Mouse (Mus musculus) naive thymus-derived CD4-positive, alpha-beta T cell, adult 2 months (primary cell): Measurements from ENCODE around the gene Ppil6.

Experiments used
- DNase-seq: peaks from one replicate; pipeline ENCODE4 v3.0.0-alpha.2; 2011; ENCODE audit warnings: low read depth

Gene Ppil6

DNA sequence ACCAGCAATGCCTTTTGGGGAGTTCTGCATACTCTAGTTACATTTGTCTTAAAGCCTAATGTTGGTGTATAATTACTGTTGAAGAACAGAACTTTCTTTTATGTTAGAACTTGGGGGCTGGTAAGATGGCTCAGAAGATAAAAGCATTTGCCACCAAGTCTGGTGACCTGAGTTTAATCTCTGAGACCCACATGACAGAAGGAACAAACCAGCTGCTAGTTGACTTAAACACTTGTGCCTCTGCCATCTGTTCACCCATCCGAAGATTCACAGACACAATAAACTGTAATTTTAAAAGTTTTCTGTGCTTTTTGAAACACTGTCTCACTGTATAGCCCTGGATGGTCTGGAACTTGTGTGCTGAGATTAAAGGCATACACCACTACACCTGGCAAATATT is 35.5 kb downstream of the Ppil6 start:
- DNase-seq: no peak

DNA sequence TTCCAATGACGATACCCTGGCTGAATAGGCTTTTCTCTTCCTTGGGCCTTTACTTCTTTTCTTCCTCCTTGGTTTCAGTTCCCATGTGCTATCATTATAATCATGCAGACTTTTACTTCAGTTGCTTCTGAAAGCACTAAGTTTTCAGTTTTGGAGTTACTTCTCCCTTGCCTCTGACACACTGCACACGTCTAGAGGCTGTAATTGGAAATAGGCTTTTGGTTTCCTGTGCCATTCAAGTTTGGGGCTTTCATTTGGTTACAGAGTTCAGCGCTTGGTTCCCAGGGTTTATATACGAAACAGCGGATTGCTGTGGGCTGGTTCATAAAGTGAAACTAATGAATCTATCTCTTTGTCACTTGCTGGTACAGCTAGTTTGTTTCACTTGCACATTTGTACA is 39.7 kb downstream of the Ppil6 start:
- peak; percentile 71 for DNase-seq

DNA sequence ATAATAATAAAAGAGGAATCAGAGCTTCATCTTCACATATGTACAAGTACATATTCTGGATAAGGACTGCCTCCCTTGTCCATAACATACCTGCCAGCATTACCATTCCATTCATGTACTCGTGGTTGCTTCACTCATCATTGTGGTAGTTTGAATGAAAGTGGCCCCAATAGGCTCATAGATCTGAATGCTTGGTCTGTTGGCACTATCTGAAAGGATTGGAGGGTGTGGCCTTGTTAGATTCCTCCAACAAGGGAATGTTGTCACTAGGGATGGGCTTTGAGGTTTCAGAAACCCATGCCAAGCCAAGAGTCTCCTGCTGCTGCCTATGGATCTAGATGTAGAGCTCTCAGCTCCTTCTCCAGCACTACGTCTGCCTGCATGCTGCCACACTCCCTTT is 45.8 kb downstream of the Ppil6 start:
- no peak for DNase-seq

DNA sequence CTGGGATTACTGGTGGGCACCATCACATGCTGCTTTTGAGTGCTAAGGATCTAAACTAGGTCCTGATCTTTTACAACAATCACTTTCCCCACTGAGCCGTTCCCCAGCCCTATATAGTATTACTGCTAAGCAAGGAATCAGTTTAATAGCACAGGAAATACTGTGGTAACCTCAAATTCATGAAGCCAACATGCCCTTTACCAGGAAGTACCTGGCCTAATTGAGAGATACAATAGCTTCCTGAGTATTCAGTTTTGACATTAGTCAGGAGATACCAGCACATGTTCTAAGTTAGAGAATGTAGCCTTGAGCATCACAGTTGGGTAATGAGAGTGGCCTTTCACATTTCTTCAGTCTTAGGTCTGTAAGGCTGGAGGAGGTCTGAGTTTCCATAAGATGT is 46.5 kb downstream of the Ppil6 start:
- DNase-seq: no peak

DNA sequence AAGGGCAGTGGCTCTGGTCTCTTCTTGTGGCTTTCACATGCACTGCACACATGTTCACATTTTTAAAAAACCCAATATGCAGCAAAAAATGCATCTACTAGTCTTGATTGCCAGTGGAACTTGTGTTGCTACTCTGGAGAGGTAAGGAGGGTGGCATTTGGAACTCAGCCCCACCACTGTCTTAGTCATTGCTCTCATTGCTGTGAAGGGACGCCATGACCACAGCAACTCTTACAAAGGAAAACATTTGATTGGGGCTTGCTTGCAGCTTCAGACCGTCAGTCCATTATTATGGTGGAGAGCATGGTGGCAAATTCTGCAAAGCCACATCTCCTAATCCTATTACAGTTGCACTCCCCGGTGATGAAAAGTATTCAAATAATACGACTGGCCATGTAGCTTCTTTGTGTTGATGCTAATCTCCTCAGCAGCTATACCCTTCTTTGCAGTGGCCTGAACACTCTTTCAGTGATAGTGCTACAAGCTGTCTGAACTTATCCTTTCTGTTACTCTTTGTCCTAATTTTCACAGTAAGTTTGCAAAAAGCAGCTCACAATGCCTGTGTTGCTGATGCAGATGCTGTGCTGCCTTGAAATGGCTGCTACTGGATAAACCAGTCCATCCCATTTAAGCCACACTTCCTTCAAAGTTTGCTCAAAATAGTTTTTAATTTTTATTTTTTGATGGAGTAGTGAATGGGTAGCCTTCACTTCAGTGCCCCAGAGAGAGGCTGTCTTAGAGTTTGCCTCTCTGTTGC is 47.2 kb downstream of the Ppil6 start:
- no peak for DNase-seq

DNA sequence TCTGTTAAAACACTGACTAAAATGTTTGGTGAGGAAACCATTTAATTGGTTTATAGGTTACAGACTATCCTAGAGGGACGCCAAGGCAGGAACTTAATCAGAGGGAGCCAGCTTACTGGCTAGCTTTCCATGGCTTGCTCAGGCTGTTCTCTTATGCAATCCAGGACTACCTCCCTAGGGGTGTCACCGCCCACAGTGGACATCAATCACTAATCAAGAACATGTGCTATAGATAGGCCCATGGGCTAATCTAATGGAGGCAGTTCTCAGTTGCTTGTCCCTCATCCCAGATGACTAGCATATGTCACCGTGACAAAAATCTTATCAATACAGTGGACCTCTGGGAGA is 47.7 kb downstream of the Ppil6 start:
- no peak for DNase-seq

DNA sequence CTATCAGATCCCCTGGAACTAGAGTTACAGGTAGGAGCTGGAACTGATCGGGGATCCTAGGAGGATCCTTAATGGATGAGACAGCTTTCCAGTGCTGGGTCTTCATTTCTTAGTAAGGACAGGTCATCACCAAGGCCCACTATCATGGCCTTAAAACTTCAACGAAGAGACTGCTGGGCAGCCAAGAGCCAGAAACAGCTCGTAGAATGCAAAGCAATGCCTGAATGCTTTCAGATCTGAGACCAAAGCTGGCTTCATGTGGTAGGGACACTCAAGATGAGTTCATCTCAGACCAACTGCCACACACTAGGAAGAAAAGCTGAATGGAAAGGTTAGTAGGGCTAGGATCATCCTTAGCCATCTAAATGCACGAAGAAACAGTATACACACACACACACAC is 48.7 kb downstream of the Ppil6 start:
- no peak for DNase-seq

DNA sequence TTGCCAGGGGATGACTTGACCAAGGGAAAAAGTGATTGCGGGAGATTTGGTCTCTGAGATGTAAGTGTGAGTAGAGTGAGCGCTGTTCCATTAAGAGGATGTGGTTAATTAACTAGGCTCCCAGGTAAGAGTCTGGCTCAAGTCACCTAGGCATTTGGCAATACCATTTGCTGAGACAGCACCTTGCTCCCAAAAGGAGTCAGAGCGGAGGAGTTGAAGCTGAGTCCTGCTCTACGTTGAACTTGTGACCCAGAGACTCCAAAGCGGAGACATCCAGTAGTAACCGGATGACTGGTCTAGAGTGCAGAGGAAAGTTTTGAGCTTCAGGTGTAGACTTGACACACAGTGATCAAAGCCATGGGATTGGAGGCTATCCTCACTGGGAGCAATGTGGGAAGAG is 51.8 kb downstream of the Ppil6 start:
- no peak for DNase-seq

DNA sequence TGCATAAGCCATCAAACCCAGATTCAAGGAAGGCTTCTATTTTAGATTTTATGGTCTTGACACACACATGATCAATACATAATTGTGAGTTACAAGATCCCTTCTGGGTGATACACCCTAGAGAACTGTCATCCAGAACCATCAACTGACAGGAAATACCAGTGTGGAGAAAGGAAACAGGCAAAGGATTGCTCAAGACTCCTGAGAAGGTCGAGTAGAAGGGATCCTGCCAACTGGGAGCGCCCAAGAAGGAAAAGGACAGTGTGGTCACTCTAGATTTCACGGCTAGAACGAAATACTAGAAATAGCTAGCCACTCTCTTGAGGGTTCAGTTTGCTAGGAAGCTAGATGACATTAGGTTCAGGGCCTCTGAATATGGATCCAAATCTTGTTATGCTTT is 53.2 kb downstream of the Ppil6 start:
- DNase-seq: no peak

DNA sequence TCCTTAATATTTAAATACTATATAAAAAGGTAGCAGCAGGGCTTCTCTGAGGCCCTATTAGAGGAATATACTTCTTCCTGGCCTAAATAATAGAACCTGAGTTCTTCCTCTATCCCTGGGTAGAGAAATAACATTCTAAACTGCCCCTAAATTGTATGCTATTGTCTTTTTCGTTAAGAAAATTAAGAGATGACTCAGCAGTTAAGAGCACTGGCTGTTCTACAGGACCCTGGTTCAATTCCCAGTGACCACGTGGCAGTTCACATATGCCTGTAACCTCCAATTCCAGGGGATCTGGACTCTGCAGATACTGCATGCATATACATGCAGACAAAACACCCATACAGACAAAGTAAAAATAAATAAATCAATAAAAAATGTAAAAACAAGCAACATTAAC is 53.6 kb downstream of the Ppil6 start:
- no peak for DNase-seq

DNA sequence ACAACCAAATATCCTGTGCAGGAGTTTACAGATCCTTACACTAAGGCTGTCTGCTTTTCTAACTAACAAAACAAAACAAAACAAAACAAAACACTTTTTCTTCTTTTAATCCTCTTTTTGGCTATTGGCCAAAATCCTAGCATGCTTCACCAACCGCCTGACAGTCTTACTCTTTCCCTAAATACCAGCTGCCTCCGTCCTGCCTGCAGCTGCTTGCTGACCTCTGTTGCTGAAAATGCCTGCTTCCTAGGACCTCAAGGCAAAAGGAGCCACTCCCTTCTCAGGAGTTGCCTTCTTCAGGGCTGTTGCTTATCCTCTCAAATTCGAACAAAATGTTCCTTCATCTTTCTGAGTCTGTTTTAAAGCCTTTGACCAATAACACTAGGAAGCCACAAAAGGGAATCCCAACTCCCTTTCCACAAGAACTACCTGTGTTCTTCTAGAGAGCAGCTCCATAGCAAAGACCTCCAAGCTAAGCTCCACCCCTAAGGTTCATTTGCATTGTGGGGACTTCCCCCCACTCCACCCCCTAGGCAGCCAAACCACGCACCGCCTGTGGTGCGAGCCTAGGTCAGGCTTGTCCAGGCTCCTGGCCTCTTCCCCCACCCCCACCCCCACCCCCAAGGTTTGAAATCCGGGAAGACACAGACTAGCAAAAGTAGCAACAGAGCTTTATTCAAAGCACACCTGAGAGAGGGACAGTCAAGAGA is 54.4 kb downstream of the Ppil6 start:
- DNase-seq: peak; percentile 12

DNA sequence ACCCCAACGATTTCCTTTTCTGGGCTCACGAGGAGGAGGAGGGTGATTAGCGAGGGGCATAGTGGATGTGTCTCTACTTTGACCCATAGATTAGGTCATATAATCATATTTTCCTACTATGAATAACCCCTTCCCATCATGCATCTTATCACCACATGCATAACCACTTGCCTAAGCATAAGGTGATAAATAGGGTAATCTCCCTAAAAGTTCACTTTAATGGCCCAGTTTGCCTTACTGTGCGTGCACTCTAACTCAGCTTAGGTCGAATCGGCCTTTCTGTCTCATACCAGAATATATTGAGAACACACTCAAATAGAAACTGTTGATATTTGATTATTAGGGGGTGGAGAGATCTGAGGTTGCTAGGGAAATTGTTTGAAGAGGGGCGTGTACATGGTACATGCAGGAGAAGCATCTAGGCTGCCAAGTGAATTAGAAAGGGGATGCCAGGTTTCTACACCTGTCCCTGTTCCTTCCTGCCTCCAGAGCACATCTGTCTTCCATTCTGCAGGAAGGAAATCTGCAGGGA is 55.1 kb downstream of the Ppil6 start:
- DNase-seq: no peak

DNA sequence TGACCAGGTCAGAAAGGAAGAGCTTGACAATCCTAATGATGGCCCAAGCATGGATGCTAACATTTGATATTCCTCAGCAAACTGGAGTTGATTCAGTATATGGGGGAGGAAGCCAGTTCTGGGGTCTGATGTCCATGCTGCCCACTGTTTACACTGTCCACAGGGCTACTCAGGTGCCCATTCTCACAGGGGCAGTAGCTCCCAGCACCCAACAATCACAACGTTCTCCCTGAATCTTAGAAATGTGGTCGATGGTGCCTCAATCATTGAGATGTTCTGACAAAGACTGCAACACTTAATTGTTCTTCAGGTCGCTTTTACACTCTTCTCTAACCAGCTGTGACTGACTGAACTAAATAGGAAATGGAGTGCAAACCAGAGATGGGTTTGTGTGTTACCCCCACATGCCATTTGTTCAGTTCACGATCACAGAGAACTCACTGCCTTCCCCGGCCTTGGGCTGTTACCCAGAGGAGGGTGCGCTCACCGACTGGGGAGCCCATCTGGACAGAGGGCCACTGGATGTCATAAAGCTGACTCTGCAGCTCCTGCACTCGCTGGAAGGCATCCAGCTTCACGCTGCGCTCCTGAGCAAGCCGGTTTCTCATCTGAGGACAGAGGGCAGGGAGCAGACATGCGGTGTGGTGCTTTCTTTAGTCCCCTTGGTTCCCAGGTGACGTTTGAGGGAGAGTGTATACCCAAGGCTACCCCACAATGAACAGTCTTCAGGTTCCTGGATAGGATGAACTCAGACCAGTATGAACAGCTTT is 56.3 kb downstream of the Ppil6 start:
- no peak for DNase-seq

DNA sequence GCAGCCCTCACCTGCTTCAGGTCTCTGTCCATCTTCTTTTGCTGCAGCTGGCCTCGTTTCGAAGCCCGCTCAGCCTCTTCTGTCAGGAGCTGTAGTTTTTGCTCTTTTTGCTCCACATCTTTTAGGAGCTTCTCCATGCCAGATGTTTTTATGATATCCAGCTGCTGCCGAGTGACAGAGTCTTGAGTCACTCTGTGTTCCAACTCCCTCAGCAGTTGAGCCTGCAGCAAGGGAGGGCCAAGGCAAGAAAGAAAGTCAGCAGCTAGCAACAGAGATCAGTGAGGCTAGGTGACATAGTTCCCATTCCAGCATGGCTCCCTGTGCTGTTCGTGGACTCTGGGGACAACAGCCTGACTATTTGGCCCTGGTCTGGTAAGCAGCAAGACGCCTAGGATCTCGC is 60.5 kb downstream of the Ppil6 start:
- DNase-seq: no peak

DNA sequence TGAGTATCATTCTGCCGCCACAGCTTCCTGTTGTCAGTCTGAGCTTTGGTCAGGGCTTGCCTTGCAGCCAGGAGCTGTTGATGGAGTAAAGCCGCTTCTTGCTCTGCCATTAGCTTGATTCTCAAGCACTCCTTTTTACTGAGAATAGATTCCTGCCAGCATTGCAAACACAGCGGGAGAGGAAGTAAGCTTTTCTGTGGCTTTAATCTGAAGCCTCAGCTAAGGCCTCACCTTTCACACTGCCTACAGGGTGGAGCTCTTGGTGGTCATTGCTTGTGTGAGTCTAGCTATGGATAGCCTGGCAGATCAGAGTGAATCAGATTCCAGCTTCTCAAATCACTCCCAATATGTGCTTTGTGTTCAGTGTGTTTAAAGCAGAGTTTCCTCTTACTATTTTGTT is 62.1 kb downstream of the Ppil6 start:
- DNase-seq: peak; percentile 50

DNA sequence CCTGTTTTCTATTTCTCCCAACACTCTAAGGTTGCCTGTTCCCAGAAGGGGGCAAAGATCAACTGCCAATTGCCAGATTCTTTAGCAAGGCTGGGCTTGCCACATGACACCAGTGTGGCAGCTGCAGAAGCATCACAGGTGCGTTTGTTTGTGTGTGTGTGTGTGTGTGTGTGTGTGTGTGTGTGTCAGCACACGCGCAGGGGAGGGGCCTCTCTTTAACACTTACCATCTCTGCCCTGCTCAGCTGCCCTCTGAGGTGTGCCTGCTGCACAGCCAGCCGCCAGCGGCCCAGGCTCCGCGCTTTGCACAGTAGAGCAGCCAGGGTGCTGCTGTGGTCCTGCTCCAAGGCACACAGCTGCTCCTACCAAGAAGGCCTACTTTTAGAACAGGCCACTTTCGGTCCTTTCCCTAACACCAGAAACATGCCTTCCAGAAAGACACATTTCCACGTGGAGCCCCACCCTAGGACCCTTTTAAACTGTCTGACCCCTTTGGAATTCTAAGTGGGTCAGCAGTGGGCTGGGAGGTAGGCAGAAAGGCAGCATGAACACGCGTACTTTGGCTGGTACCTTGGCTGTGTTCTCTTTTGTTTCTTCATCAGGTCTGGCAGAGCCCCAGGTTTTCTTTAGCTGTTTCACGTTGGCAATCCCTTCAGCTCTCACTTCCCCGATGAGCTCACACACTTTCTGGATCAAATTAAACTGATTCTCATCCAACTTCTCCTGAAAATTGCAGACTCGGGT is 62.8 kb downstream of the Ppil6 start:
- peak; percentile 67 for DNase-seq

DNA sequence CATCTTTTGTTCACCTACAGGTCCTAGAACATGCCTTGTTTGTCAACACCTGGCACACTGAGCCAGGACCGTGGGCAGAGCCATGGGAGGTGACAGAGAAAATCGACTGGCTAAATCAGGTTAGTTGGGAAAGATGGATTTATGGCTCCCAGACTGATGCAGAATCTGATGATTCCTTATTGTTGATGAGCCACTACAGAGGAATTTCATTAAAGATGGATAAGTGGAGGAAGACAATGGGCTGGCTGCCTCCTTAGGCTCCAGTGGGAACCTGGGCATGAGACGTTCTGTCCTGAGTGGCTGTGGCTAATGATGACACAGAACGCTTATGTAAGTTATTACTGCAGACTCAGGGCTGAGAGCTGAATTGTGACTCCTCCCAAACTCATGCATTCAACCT is 63.5 kb downstream of the Ppil6 start:
- DNase-seq: no peak

DNA sequence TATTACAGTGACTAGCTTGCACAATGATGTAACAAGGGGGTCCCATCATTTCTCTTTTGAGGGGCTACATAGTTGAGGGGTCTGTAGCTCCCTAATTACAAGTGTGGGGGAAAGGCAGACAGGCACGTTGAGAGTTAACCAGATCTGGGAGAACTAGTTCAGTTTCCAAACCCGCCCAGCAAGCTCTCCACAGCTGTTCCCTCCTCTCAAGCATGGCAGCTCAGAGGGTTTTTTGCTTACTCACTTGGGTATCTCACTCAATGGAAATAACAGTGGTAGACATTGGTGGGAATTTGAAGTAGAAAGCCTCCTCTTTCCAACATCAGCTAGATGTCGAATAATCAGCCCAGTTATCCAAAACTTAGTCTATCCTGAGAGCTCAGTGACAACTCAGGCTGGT is 64.8 kb downstream of the Ppil6 start:
- DNase-seq: no peak

DNA sequence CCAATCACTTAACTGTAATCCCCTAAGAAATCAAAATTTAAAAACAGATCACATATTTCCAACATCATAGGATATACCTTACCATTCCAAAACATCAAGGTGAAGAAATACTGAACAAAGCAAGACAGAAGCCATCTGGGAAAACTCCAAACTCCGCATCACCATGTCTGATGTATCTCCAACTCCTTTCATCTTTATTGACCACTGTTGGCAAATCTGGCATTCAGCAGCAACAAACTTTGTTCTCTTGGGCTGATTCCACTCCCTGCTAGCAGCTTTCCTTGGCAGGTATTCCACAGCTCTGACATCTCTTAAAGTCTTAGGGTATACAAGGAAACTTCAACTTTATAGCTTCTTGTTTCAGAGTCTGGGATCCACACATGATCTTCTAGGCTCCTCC is 68.2 kb downstream of the Ppil6 start:
- no peak for DNase-seq

DNA sequence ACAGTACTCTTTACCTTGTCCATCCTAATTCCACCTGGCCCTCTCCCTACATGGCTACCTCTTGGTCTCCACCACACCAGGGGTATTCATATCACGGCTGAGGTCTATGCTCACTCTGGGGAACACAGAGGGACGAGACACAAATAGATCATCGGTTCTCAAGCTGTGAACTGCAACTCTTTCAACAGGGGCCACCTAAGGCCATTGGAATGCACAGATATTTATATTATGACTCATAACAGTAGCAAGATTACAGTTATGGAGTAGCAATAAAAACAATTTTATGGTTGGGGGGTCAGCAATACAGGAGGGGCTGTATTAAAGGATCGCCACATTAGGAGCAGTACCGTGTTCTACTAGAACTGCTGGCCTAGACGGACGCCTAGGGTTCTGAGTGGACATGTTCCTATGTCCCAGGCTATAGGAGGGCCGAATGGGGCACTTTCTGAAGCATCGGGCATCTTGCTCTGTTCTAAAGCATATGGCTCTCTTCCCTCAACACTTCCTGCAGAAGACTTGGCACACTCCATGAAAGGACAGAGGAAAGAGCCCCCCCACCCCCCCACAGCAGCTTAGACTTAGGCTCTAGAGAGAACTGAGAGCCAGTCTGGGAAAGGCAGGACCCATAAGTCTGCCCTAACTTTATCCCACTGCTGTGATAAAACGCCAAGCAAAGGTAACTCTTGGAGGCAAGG is 71.6 kb downstream of the Ppil6 start:
- no peak for DNase-seq
